Mouse (Mus musculus): Measurements from ENCODE around the gene Med24. TPM values are rescaled to one million over a fixed set of nuclear protein-coding genes. Genes with fewer than 3 reads are reported as not detected.
A peak's percentile ranks its signal among the peaks of the same experiment; 100 is the strongest.
"Not testable (repeated sequence)": the region's sequence is repeated elsewhere in the genome, so short reads cannot be mapped to it uniquely, and the experiment has no call there.

Med24 gene
- polyA plus RNA-seq, 3 experiments from 2014 or later, result 23.8 to 32.5 (median 28.3) TPM

- no peak for ATAC-seq
Observed at GRCm38 (mm10) chr11:98745932-98746853, 17.0 kb upstream of the Med24 start.

- ATAC-seq, result no peak
Observed at GRCm38 (mm10) chr11:98744456-98745019, 15.3 kb upstream of the Med24 start.

- ATAC-seq, result no peak
Observed at GRCm38 (mm10) chr11:98743655-98744345, 14.6 kb upstream of the Med24 start.

GRCm38 (mm10) chr11:98742397-98743291 is 13.4 kb upstream of the Med24 start:
- no peak for ATAC-seq

GRCm38 (mm10) chr11:98741622-98742396 is 12.6 kb upstream of the Med24 start:
- ATAC-seq, result peak; percentile 91

- ATAC-seq, result no peak
Observed at GRCm38 (mm10) chr11:98741051-98741620, 11.9 kb upstream of the Med24 start.

GRCm38 (mm10) chr11:98740393-98741050 is 11.3 kb upstream of the Med24 start, which contains the start of gene Thra:
TSS of gene Thra (plus strand) at chr11:98740638.
- ATAC-seq, result no peak

GRCm38 (mm10) chr11:98740026-98740392 is 10.8 kb upstream of the Med24 start:
- no peak for ATAC-seq

- ATAC-seq, result no peak
Observed at GRCm38 (mm10) chr11:98738925-98739324, 9.7 kb upstream of the Med24 start.

GRCm38 (mm10) chr11:98738428-98738911 is 9.2 kb upstream of the Med24 start:
- no peak for ATAC-seq

- not testable (repeated sequence) for ATAC-seq
Observed at GRCm38 (mm10) chr11:98737220-98737619, 8.0 kb upstream of the Med24 start.

GRCm38 (mm10) chr11:98736176-98736575 is 6.9 kb upstream of the Med24 start:
- ATAC-seq, result no peak

GRCm38 (mm10) chr11:98735111-98735510 is 5.9 kb upstream of the Med24 start:
- no peak for ATAC-seq

GRCm38 (mm10) chr11:98734020-98734419 is 4.8 kb upstream of the Med24 start:
- no peak for ATAC-seq

GRCm38 (mm10) chr11:98731134-98731533 is 1.9 kb upstream of the Med24 start:
- ATAC-seq, result no peak

GRCm38 (mm10) chr11:98730727-98731126 is 1.5 kb upstream of the Med24 start:
- no peak for ATAC-seq

GRCm38 (mm10) chr11:98725926-98726506 is 3.2 kb downstream of the Med24 start:
- no peak for ATAC-seq

GRCm38 (mm10) chr11:98723098-98723497 is 6.1 kb downstream of the Med24 start:
- ATAC-seq, result no peak

- ATAC-seq, result no peak
Observed at GRCm38 (mm10) chr11:98721458-98722226, 7.6 kb downstream of the Med24 start.

Measured in inflammation-experienced regulatory T-cells, adult 6 months (primary cell).